Mouse (Mus musculus): Measurements from ENCODE around the gene Klhl21. TPM values are rescaled to one million over a fixed set of nuclear protein-coding genes. Genes with fewer than 3 reads are reported as not detected.
A peak's percentile ranks its signal among the peaks of the same experiment; 100 is the strongest.

Gene Klhl21
- 28.4 and 42.2 TPM in 2 replicates for polyA plus RNA-seq (2016; fragmentation: Nextera tagmentation; extraction: Ambion mirVana)

DNA sequence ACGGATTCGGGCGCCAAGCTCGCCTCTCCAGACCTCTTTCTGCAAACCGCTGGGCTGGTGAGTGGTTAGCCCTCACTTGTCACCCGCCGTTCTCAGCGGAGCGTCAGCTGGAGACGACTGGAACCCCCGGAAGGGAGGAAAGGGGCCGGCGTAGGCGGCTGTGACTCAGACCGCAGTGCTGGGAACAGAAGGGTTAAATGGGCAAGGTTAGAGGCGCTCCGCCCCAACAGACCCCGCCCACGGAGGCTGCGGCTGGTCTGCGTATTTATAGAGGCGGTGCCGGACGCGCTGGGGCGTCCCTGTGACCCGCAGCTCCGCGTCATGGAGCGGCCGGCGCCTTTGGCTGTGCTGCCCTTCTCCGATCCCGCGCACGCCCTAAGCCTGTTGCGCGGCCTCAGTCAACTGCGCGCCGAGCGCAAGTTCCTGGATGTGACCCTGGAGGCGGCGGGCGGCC is at the start of gene Klhl21:
TSS of gene Klhl21 (plus strand) at position 182 of the 454 bp plus-strand sequence.
- H3K4me3 ChIP-seq, result peak within 1 kb of the TSS; percentile 96
- peaks cover 65% of the 10 kb centered on the region for H3K4me1 ChIP-seq
- peaks cover 22% of the 10 kb centered on the region for H3K36me3 ChIP-seq
- peak within 1 kb of the TSS; percentile 95 for H3K27ac ChIP-seq
- 1% methylated on average over 45 of the region's 45 CpGs for WGBS
- H3K9me3 ChIP-seq, result no peaks in the 10 kb centered on the region
- DNase-seq (ENCODE audit: low spot score), result peak; percentile 98
- H3K27me3 ChIP-seq (ENCODE audit: insufficient read depth, poor library complexity, severe bottlenecking), result no peaks in the 10 kb centered on the region

DNA sequence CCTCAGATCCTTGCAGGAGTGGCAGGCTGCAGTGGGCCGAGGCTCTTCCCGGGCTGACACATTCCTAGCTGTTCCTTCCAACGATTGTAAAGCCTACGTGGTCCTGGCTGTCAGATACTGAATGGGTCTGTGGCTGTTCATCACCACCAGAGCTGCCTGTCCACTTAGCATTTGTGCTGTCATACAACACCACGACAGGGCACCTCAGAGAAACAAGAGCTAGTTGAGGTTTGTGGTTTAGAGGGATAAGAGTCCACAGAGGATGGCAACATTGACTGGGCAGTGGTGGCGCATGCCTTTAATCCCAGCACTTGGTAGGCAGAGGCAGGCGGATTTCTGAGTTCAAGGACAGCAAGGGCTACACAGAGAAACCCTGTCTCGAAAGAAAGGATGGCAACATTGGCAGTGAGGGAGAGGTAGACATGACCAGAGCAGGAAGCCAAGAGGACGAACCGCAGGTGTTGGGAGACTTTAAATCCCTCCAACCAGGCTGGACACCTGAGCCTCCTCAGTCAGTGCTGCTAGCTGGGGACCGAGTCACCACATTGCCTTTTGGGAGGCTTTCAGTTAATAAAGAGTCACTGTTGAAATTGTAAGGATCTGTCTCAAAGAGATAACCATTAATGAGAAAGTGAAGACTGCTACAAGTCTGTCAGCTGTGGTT is 48.6 kb upstream of the Klhl21 start:
- Histone ChIP-seq H3K27ac (peak overlapping the region; percentile 69), H3K4me3 (no peak overlapping the region), H3K27me3 (ENCODE audit: insufficient read depth, poor library complexity, severe bottlenecking) (no peaks in the 10 kb centered on the region), H3K4me1 (peaks cover 26% of the 10 kb centered on the region), H3K9me3 (no peaks in the 10 kb centered on the region), H3K36me3 (peaks cover 91% of the 10 kb centered on the region)
- WGBS, result 88% methylated on average over 11 of the region's 11 CpGs
- no peak for DNase-seq (ENCODE audit: low spot score)

DNA sequence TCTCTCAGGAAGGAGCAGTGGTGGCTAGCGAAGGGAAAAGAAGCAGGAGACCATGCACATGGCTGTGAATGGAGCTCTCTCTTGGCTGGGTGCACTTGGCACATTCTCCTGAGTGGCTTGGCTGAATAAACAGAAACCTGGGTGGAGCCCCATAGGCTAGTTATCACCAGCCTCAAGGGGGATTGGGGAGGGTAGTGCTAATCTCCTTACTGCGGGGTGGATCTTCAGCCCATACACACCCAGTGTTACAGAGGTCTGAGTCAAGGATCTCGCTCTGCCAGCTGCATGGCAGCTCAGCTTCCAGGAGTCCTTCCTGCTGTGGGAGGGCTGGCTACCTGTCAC is 48.1 kb upstream of the Klhl21 start:
- Histone ChIP-seq H3K9me3 (no peaks in the 10 kb centered on the region), H3K27me3 (ENCODE audit: insufficient read depth, poor library complexity, severe bottlenecking) (no peaks in the 10 kb centered on the region), H3K4me1 (peaks cover 26% of the 10 kb centered on the region), H3K36me3 (peaks cover 91% of the 10 kb centered on the region), H3K27ac (peak overlapping the region; percentile 69; the same call in 1 of the 2 replicates), H3K4me3 (no peak overlapping the region)
- WGBS, result 58% methylated on average over 3 of the region's 3 CpGs
- DNase-seq (ENCODE audit: low spot score), result peak; percentile 92

DNA sequence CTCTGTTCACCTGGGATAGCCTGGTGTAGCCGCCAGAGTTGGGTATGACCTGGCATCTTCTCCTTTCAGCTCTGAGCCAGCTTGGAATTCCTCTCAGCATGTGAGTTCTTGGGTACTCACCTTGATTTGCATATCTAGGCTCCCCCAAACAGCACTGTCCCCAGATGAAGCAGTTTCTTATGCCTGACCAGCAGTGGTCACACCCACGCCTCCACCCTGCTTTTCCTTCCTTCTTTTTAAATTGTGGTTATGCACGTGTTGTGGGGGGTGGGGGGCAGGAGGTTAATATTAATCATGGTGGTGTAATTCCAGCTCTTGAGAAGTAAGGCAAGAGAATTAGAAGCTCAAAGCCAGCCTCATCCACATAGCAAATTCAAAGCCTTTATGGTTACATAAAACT is 45.8 kb upstream of the Klhl21 start:
- no peaks in the 10 kb centered on the region for H3K9me3 ChIP-seq
- DNase-seq (ENCODE audit: low spot score), result no peak
- H3K27ac ChIP-seq, result peak overlapping the region; percentile 26; the same call in 1 of the 2 replicates
- WGBS, result 76% methylated on average over 3 of the region's 3 CpGs
- no peaks in the 10 kb centered on the region for H3K27me3 ChIP-seq (ENCODE audit: insufficient read depth, poor library complexity, severe bottlenecking)
- no peak overlapping the region for H3K4me3 ChIP-seq
- peaks cover 10% of the 10 kb centered on the region for H3K4me1 ChIP-seq
- peaks cover 86% of the 10 kb centered on the region for H3K36me3 ChIP-seq

DNA sequence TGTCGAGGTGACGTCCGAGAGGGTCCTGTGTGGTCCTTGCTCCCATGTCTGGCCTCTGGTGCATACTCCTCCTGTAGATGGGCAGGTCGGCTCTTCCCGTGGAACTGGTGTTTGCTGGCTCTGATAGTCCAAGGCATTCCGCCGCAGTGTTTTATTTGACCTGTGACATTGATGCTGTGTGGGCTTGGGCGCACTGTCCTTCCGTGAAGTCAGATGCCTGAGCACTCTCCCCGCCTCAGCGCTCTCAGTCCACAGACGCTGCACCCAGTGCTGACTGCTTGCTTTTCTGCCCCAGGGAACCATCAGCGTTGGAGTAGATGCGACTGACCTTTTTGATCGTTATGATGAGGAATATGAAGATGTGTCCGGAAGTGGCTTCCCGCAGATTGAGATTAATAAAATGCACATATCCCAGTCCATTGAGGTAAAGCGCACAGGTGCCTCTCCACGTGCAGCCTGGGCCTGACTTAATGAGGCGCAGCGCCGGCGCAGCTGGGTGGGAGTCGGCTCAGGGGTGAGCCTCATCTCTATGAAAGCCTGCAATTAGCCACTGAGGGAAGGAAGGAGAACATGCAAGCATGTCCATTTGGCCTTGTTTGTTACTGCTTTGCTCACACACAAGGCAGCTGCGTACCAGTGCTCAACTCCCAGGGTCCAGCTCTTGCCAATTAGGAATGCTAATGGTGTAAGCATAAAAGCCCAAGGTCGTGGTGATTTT is 40.2 kb upstream of the Klhl21 start:
- H3K4me1 ChIP-seq, result peaks cover 7% of the 10 kb centered on the region; the same call in 1 of the 2 replicates
- H3K27ac ChIP-seq, result no peak overlapping the region
- no peaks in the 10 kb centered on the region for H3K9me3 ChIP-seq
- 94% methylated on average over 26 of the region's 26 CpGs for WGBS
- no peak for DNase-seq (ENCODE audit: low spot score)
- H3K27me3 ChIP-seq (ENCODE audit: insufficient read depth, poor library complexity, severe bottlenecking), result no peaks in the 10 kb centered on the region
- H3K36me3 ChIP-seq, result peaks cover 85% of the 10 kb centered on the region
- no peak overlapping the region for H3K4me3 ChIP-seq

DNA sequence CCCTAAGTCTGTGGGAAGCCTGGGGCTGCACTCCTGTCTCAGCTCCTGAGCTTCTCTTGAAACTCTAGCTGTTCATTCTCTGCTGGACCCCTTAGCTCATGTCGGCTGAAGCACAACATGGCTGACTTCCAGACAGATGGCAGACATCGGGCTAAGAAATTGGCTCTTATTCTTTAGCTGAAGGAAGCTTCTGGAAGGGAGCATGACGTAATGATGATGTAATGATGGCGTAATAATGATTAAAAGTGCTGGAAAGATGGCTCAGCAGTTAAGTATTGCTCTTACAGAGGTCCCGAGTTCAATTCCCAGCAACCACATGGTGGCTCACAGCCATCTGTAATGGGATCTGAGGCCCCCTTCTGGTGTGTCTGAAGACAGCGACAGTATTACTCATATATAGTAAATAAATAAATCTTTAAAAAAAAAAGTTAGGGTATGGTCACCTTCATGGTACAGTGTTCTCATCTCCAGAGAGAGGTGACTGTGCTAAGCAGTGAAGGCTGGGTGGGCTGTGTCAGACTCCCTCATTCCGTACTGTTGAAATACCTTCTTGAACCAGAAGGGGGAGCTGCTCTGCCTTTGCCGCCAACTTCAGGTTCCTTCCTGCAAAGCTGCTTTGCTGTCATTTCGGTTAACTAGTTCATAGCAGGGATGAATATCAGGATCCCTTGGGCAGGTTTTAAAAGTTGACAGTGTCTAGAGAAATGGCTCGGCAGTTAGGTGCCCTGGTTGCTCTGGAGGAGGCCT is 36.2 kb upstream of the Klhl21 start:
- DNase-seq (ENCODE audit: low spot score), result no peak
- WGBS, result 74% methylated on average over 10 of the region's 10 CpGs

DNA sequence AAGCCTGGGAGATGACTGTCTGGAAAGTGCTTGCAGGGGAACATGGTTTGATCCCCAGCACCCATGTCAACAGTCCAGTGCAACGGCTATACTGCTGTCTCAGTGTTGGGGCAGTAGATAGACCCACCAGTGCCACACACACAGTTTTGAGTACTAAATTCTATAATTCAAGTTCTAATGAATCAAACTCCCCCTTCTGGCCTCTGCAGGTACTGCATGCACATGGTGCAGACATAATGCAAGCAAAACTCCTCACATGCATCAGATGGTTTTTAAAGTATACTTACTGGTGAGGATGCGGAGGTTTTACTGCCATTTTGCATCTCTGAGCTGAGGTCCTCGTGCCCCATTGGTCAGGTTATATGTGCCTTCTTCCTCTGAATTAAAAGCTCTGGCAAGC is 33.2 kb upstream of the Klhl21 start:
- no peak for DNase-seq (ENCODE audit: low spot score)
- H3K27ac ChIP-seq, result no peak overlapping the region
- H3K27me3 ChIP-seq (ENCODE audit: insufficient read depth, poor library complexity, severe bottlenecking), result no peaks in the 10 kb centered on the region
- H3K4me1 ChIP-seq, result peaks cover 14% of the 10 kb centered on the region
- 91% methylated on average over 3 of the region's 3 CpGs for WGBS
- H3K36me3 ChIP-seq, result peaks cover 95% of the 10 kb centered on the region
- no peaks in the 10 kb centered on the region for H3K9me3 ChIP-seq
- H3K4me3 ChIP-seq, result no peak overlapping the region

More for the DNA sequence above, 36.2 kb upstream of the Klhl21 start:
- H3K4me3 ChIP-seq, result no peak overlapping the region
- no peaks in the 10 kb centered on the region for H3K27me3 ChIP-seq (ENCODE audit: insufficient read depth, poor library complexity, severe bottlenecking)
- peaks cover 91% of the 10 kb centered on the region for H3K36me3 ChIP-seq
- no peaks in the 10 kb centered on the region for H3K9me3 ChIP-seq
- peaks cover 7% of the 10 kb centered on the region; the same call in 1 of the 2 replicates for H3K4me1 ChIP-seq
- no peak overlapping the region for H3K27ac ChIP-seq

DNA sequence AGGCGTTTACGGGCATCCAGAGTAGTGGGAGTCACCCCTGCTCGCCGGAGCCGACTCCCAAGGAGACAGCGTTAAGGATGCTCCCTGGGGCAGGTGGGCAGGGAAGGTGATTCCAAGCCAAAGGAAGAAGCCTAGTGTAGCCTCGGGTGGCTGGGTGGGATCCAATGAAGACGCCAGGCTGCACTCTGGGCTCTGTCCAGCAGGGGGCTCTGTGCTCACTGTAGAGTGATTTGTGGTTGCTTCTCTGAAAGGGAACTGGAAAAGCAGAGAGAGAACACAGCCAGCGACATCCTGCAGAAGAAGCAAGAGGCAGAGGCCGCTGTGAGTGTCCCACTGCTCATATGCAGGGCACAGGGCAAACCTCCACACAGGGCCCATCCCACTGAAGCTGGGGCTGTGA is 30.9 kb upstream of the Klhl21 start:
- H3K4me1 ChIP-seq, result peaks cover 7% of the 10 kb centered on the region; the same call in 1 of the 2 replicates
- no peaks in the 10 kb centered on the region for H3K27me3 ChIP-seq (ENCODE audit: insufficient read depth, poor library complexity, severe bottlenecking)
- DNase-seq (ENCODE audit: low spot score), result no peak
- 46% methylated on average over 10 of the region's 10 CpGs for WGBS
- H3K9me3 ChIP-seq, result no peaks in the 10 kb centered on the region
- H3K27ac ChIP-seq, result no peak overlapping the region
- no peak overlapping the region for H3K4me3 ChIP-seq
- peaks cover 91% of the 10 kb centered on the region for H3K36me3 ChIP-seq

DNA sequence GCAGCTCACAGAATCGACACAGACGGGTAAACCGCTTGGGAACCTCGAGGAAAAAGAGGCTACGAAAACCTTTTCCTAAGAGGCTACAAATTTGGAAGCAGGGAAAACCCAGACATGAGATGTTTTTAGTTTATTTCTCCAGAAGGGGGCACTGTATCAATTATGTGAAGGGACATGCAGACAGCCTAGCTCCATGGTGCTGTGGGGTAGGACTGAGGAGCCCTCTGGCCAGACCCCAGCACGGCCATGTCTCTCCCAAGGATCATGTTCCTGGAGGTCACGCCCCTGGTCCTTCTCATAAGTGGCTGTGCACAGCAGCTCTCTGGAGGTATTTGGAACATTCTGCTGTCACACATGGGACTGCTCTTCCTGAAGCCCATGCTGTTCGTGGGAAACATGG is 27.9 kb upstream of the Klhl21 start:
- Histone ChIP-seq H3K27ac (no peak overlapping the region), H3K27me3 (ENCODE audit: insufficient read depth, poor library complexity, severe bottlenecking) (no peaks in the 10 kb centered on the region), H3K4me3 (no peak overlapping the region), H3K36me3 (peaks cover 71% of the 10 kb centered on the region), H3K4me1 (peaks cover 22% of the 10 kb centered on the region), H3K9me3 (no peaks in the 10 kb centered on the region)
- 80% methylated on average over 8 of the region's 8 CpGs for WGBS
- no peak for DNase-seq (ENCODE audit: low spot score)

DNA sequence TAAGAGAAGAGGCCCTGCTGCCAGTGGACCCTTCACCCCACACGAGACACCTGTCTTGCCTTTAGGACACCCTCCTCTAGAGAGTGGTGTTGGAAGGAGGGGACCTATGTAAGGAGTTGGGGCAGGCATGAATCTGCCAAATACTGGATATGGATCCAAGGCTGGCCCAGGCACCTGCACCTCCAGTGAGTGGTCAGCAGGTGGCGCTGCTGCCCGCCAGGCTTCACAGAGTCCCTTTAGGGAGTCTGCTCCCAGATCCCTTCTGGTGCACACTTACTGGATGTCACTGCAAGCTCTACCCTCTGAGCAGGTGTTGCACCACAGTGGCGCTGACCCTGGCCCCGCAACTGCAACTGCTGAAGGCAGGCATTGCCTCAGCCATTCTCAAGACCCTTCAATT is 27.2 kb upstream of the Klhl21 start:
- H3K9me3 ChIP-seq, result no peaks in the 10 kb centered on the region
- H3K4me1 ChIP-seq, result peaks cover 28% of the 10 kb centered on the region
- peak; percentile 89 for DNase-seq (ENCODE audit: low spot score)
- no peaks in the 10 kb centered on the region for H3K27me3 ChIP-seq (ENCODE audit: insufficient read depth, poor library complexity, severe bottlenecking)
- H3K27ac ChIP-seq, result no peak overlapping the region
- no peak overlapping the region for H3K4me3 ChIP-seq
- H3K36me3 ChIP-seq, result peaks cover 70% of the 10 kb centered on the region
- 13% methylated on average over 5 of the region's 5 CpGs for WGBS

DNA sequence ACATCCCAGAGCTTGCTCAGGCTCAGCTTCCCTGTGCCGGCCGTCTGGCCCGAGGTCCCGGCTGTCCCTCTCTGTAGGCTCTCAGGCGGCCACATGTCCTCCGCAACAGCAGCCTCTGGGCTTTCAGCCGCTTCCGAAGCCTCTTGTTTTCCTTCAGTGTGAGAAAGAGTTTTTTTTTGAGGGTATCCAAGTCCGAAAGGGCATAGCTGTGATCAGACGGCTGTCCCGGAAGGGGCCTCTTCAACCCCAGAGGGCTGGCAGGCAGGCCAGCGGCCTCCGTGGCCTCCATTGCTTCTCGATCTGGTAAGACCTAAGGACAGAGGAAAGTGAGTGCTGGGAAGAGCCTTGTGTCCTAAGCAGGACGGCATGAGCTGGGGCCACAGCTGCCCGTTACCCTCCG is 25.6 kb upstream of the Klhl21 start:
- H3K36me3 ChIP-seq, result peaks cover 54% of the 10 kb centered on the region

DNA sequence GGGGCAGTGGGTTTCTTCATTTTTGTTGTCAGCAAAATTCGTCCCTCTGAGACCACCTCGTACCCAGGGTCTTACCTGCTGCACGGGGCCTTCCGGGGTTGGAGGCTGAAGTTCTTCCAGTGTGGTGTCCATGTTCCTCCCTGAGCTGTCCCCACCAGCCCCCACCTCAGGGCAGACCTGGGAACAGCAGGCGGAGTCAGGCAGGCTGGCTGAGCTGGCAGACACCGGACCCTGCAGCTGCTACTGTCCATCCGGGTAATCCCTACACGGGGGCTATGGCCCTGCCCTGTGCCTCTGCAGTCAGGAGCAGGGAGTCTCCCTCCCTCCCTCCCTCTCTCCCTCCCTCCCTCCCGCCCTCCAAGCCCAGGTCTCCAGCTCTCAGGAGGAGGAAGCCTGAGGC is 25.0 kb upstream of the Klhl21 start:
- Histone ChIP-seq H3K27me3 (ENCODE audit: insufficient read depth, poor library complexity, severe bottlenecking) (no peaks in the 10 kb centered on the region), H3K4me1 (peaks cover 36% of the 10 kb centered on the region), H3K27ac (peak overlapping the region; percentile 6; the same call in 1 of the 2 replicates), H3K4me3 (peak overlapping the region; percentile 9; the same call in 1 of the 2 replicates), H3K9me3 (no peaks in the 10 kb centered on the region), H3K36me3 (peaks cover 51% of the 10 kb centered on the region)
- DNase-seq (ENCODE audit: low spot score), result no peak
- 24% methylated on average over 8 of the region's 9 CpGs for WGBS

More for the DNA sequence above, 25.6 kb upstream of the Klhl21 start:
- no peaks in the 10 kb centered on the region for H3K9me3 ChIP-seq
- 54% methylated on average over 17 of the region's 17 CpGs for WGBS
- peaks cover 34% of the 10 kb centered on the region for H3K4me1 ChIP-seq
- DNase-seq (ENCODE audit: low spot score), result no peak
- peak overlapping the region; percentile 9; the same call in 1 of the 2 replicates for H3K4me3 ChIP-seq
- H3K27me3 ChIP-seq (ENCODE audit: insufficient read depth, poor library complexity, severe bottlenecking), result no peaks in the 10 kb centered on the region
- H3K27ac ChIP-seq, result no peak overlapping the region

DNA sequence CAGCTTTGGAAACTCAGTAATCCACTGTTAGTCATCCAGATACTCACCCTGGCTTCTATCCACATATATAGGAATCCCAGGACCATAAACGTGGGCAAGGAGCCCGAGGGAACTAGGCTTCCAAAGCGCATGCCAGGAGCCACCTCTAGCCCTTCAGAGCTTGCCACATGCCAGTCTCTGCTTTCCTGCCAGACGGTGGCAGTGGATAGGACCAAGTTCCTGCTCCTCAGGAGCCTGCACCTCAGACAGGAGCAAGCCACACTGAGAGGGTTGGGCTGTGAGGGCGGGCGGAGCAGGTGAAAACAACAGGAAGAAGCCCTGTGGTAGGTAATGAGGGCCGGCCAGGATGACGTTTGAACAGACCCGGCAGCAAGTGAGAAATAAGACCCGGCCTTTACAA is 22.7 kb upstream of the Klhl21 start:
- no peak for DNase-seq (ENCODE audit: low spot score)
- Histone ChIP-seq H3K27me3 (ENCODE audit: insufficient read depth, poor library complexity, severe bottlenecking) (no peaks in the 10 kb centered on the region), H3K27ac (peak overlapping the region; percentile 24; the same call in 1 of the 2 replicates), H3K9me3 (no peaks in the 10 kb centered on the region), H3K4me1 (peaks cover 42% of the 10 kb centered on the region), H3K36me3 (peaks cover 38% of the 10 kb centered on the region), H3K4me3 (no peak overlapping the region)
- WGBS, result 37% methylated on average over 10 of the region's 10 CpGs

Data from heart, embryonic 10.5 days (tissue).